Mouse (Mus musculus) CD4-positive, CD25-positive, alpha-beta regulatory T cell, adult 9 weeks (primary cell): Measurements from ENCODE around the gene Gm4767. TPM values are rescaled to one million over a fixed set of nuclear protein-coding genes. Genes with fewer than 3 reads are reported as not detected.

ENCODE experiments used
- polyA plus RNA-seq: library from polyadenylated mRNA; unstranded; fragments of 100-300 nt; shearing (Covaris generic); gene quantifications from one replicate; pipeline ENCODE4 v1.2.1, GENCODE M21; 2017

Gene Gm4767
- polyA plus RNA-seq, result 6.8 TPM

DNA sequence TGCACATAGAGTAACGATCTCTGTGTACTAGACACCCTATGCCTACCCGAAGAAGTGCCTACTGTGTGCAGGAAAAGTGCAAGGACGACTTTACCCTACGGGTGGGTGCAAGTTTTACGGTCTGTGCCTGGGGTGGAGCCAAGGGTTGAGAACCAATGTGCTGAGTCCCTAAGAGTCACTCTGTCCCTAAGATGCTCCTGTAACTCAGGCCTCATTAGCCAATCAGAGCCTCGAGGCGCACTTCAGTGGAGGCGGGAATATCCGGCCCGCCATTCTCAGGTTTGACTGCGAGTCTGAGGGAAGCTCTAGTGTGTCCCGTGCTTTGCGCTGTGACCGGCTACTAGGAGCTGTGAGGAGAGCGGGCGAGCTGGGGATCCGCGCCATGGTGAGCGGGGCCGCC, at the start of gene Gm4767:
Gene Gm4767 (plus strand): TSS at position 288 of the 400 bp plus-strand sequence.

GRCm38 (mm10) chr10:81770506-81771403, 41.2 kb upstream of the Gm4767 start, which contains the start of gene Gm3055:
Gene Gm3055 (minus strand): TSS chr10:81771161.

DNA sequence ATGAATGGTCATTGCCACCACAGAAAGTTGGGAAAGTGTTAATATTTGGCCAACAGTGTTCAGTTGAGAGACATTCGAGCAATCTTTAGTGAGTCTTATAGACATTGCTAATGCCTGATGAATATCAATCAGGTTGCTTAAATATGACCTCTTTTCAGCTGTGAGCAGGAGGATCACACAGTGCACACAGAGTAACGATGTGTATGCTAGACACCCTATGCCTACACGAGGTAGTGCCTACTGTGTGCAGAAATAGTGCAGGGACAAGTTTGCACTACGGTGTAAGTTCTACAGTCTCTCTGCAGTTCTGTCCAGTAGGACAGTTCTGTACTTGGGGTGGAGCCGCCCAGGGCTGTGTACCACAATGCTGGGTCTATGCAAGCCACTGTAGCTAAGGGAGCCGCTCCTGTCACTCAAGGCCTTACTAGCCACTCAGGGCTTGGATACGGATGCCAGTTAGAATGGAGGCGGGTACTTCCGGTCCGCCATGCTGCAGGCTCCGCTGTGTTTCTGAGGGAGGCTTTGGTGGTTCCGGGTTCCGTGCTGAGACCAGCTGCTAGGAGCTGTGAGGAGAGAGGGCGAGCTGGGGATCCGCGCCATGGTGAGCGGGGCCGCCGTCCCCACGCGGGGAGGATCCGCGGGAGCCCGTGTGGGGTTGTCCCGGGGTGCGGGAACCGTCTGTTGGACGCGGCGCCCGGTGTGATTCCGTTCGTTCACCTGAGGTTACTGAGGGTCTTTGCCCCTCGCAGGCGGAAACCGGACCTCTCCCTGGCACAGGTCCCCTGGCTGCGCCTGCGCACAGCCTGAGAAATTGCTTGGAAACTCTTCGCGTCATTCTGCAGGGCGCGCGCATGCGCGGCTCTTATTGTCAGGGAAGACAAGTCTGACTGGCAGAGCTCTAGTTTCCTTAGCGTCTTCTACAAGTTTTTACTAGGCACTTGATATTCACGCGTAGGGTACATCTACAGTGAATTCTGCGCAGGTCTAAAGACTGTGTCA, 51.7 kb downstream of the Gm4767 start, which contains the start of gene Gm32687:
Gene Gm32687 (plus strand): TSS at position 526 of the 999 bp plus-strand sequence.

Other genes starting within 250 kb of the Gm4767 start
- gene Tle2, start 237.6 kb upstream of the Gm4767 start, polyA plus RNA-seq, result 1.6 TPM
- gene Tle6, start 211.1 kb upstream of the Gm4767 start, polyA plus RNA-seq, result 2.3 TPM
- 3.6 TPM for gene BC025920, start 205.9 kb upstream of the Gm4767 start, polyA plus RNA-seq
- gene Sirt6, start 184.4 kb upstream of the Gm4767 start, polyA plus RNA-seq, result 25.2 TPM
- gene Ankrd24, start 183.6 kb upstream of the Gm4767 start, polyA plus RNA-seq, result 0.88 TPM
- 9.6 TPM for gene Gm10778, start 163.1 kb upstream of the Gm4767 start, polyA plus RNA-seq
- gene Zfp433, start 107.4 kb upstream of the Gm4767 start, polyA plus RNA-seq, result 21.6 TPM
- 6.3 TPM for gene Gm3055, start 41.0 kb upstream of the Gm4767 start, polyA plus RNA-seq
- 15.3 TPM for gene Gm32687, start 51.7 kb downstream of the Gm4767 start, polyA plus RNA-seq
- gene Zfp781, start 118.3 kb downstream of the Gm4767 start, polyA plus RNA-seq, result 7.6 TPM
- 12.2 TPM for gene Zfp873, start 235.9 kb downstream of the Gm4767 start, polyA plus RNA-seq